Mouse (Mus musculus) E14TG2a.4 (cell line): ENCODE measurements at regions not wholly inside any gene's neighbourhood (a gene's known extent, or its start where the extent isn't known, plus 50 kb on each side); places are given as distances from the start of the nearest gene placed in this dataset.

Experiments used
- CTCF ChIP-seq: conservative IDR thresholded peaks from 2 replicates; pipeline ENCODE4 v1.5.1; 2014; ENCODE audit warnings: low read length
- POU5F1 ChIP-seq: IDR thresholded peaks from 2 replicates; pipeline ENCODE4 v1.6.1; 2014; ENCODE audit warnings: low read length, borderline replicate concordance

DNA sequence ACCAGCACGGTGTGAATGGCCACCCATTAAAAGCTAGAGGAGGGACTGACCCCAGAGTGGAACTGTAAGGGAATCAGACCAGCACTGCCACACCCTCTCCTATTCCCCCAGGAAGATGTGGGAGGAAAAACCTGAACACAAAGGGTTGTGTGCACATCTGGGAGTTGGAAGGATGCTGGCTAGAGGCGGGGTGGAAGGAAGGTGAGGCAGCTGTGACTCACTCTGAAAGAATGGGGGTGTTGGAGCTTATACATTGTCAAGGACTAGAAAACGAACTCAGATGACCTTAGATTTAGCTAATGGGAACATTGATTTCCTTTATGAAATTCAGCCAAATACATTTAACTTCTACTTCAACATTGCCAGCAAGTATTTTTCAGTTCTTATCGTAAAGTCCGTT is 116.2 kb downstream of the Gm19410 start:
- TF ChIP-seq CTCF: no peak
- TF ChIP-seq POU5F1: no peak
